Mouse (Mus musculus): ENCODE data around the gene Gpm6a. TPM values are rescaled to one million over a fixed set of nuclear protein-coding genes. Genes with fewer than 3 reads are reported as not detected.
"Not testable (repeated sequence)": the region's sequence is repeated elsewhere in the genome, so short reads cannot be mapped to it uniquely, and the experiment has no call there.

Gene Gpm6a
- polyA plus RNA-seq, 1 experiment from 2014 or later, result 103 TPM

- Histone ChIP-seq H3K9ac (ENCODE audit: low read depth, low read length) (no peak overlapping the region), H3K9me3 (ENCODE audit: control insufficient read depth, low read length) (no peaks in the 10 kb centered on the region), H3K27me3 (ENCODE audit: control insufficient read depth, insufficient read depth, low read length) (no peaks in the 10 kb centered on the region), H3K4me1 (replicated peaks; ENCODE audit: control insufficient read depth, insufficient read depth, low read length) (no peaks in the 10 kb centered on the region), H3K4me2 (replicated peaks; ENCODE audit: low read depth, low read length) (no peak overlapping the region), H3K4me3 (ENCODE audit: low read depth, low read length) (no peak overlapping the region), H3K36me3 (ENCODE audit: control insufficient read depth, insufficient read depth, low read length) (no peaks in the 10 kb centered on the region), H3K27ac (ENCODE audit: low read depth, low read length) (peak overlapping the region; percentile 71)
- DNase-seq (ENCODE audit: low spot score) (no peak), ATAC-seq (ENCODE audit: low FRiP score) (no peak)
- WGBS, result 71% methylated on average over 2 of the region's 2 CpGs
These were observed 72.0 kb downstream of the Gpm6a start for GRCm38 (mm10) chr8:55026661-55027000.

DNA sequence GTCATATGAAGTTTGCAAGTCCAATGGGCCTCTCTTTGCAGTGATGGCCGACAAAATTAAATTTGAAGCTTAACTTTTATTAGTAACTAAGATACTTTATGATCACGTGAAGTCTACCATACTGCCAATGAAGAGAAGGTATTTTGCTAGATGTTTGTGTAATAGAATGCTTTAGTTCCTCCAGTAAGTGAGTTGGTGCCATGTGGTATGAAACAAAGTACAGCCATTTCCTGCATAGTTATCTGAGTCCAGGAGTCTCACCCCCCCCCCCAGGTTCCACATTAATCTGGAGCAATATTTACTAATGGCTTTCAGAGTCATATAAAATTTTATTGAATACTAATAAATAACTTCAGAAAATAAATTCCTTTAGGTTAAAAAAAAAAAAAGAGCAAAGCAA, 73.7 kb downstream of the Gpm6a start:
- DNase-seq (ENCODE audit: low spot score) (no peak), ATAC-seq (ENCODE audit: low FRiP score) (no peak)
- no peaks in the 10 kb centered on the region for H3K36me3 ChIP-seq (ENCODE audit: control insufficient read depth, insufficient read depth, low read length)
- H3K4me3 ChIP-seq (ENCODE audit: low read depth, low read length), result no peak overlapping the region
- no peaks in the 10 kb centered on the region for H3K4me1 ChIP-seq (replicated peaks; ENCODE audit: control insufficient read depth, insufficient read depth, low read length)
- WGBS, result 90% methylated on average over 2 of the region's 2 CpGs
- H3K9ac ChIP-seq (ENCODE audit: low read depth, low read length), result no peak overlapping the region
- H3K27ac ChIP-seq (ENCODE audit: low read depth, low read length), result no peak overlapping the region
- no peaks in the 10 kb centered on the region for H3K9me3 ChIP-seq (ENCODE audit: control insufficient read depth, low read length)
- no peak overlapping the region for H3K4me2 ChIP-seq (replicated peaks; ENCODE audit: low read depth, low read length)
- H3K27me3 ChIP-seq (ENCODE audit: control insufficient read depth, insufficient read depth, low read length), result no peaks in the 10 kb centered on the region

DNA sequence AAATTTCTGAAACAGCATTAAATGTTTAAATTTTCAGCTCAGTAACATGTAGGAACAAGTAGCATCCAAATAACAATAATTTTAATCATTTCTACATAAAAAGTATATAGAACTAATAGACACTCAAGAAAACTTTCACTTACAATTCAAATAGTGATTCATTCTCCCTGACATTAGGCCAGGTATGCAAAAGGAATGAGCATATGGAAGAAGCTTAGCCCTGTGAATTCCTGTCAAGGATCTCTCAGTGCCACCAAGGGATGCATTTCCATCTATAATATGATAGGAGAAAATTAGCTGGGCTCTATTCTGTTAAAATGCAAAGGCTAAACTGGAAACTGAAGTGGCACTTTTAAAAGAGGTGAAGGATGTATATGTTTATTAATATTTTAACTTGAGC, 76.5 kb downstream of the Gpm6a start:
- no peak overlapping the region for H3K27ac ChIP-seq (ENCODE audit: low read depth, low read length)
- H3K27me3 ChIP-seq (ENCODE audit: control insufficient read depth, insufficient read depth, low read length), result no peaks in the 10 kb centered on the region
- H3K4me2 ChIP-seq (replicated peaks; ENCODE audit: low read depth, low read length), result no peak overlapping the region
- ATAC-seq (ENCODE audit: low FRiP score) (no peak), DNase-seq (ENCODE audit: low spot score) (no peak)
- no peak overlapping the region for H3K9ac ChIP-seq (ENCODE audit: low read depth, low read length)
- no peaks in the 10 kb centered on the region for H3K4me1 ChIP-seq (replicated peaks; ENCODE audit: control insufficient read depth, insufficient read depth, low read length)
- H3K9me3 ChIP-seq (ENCODE audit: control insufficient read depth, low read length), result no peaks in the 10 kb centered on the region
- H3K36me3 ChIP-seq (ENCODE audit: control insufficient read depth, insufficient read depth, low read length), result no peaks in the 10 kb centered on the region
- no peak overlapping the region for H3K4me3 ChIP-seq (ENCODE audit: low read depth, low read length)

GRCm38 (mm10) chr8:55034309-55034708, 79.7 kb downstream of the Gpm6a start:
- DNase-seq (ENCODE audit: low spot score) (peak; percentile 72), ATAC-seq (ENCODE audit: low FRiP score) (peak; percentile 92)
- Histone ChIP-seq H3K36me3 (ENCODE audit: control insufficient read depth, insufficient read depth, low read length) (no peaks in the 10 kb centered on the region), H3K4me2 (replicated peaks; ENCODE audit: low read depth, low read length) (no peak overlapping the region), H3K9me3 (ENCODE audit: control insufficient read depth, low read length) (no peaks in the 10 kb centered on the region), H3K27ac (ENCODE audit: low read depth, low read length) (no peak overlapping the region), H3K27me3 (ENCODE audit: control insufficient read depth, insufficient read depth, low read length) (no peaks in the 10 kb centered on the region), H3K4me3 (ENCODE audit: low read depth, low read length) (no peak overlapping the region), H3K9ac (ENCODE audit: low read depth, low read length) (no peak overlapping the region), H3K4me1 (replicated peaks; ENCODE audit: control insufficient read depth, insufficient read depth, low read length) (no peaks in the 10 kb centered on the region)
- WGBS, result 0% methylated on average over 1 of the region's 1 CpGs

- H3K36me3 ChIP-seq (ENCODE audit: control insufficient read depth, insufficient read depth, low read length), result no peaks in the 10 kb centered on the region
- no peaks in the 10 kb centered on the region for H3K27me3 ChIP-seq (ENCODE audit: control insufficient read depth, insufficient read depth, low read length)
- no peaks in the 10 kb centered on the region for H3K4me1 ChIP-seq (replicated peaks; ENCODE audit: control insufficient read depth, insufficient read depth, low read length)
- DNase-seq (ENCODE audit: low spot score), result no peak
- ATAC-seq (ENCODE audit: low FRiP score), result no peak
- H3K9ac ChIP-seq (ENCODE audit: low read depth, low read length), result no peak overlapping the region
- H3K4me2 ChIP-seq (replicated peaks; ENCODE audit: low read depth, low read length), result no peak overlapping the region
- no peaks in the 10 kb centered on the region for H3K9me3 ChIP-seq (ENCODE audit: control insufficient read depth, low read length)
- no peak overlapping the region for H3K27ac ChIP-seq (ENCODE audit: low read depth, low read length)
- no peak overlapping the region for H3K4me3 ChIP-seq (ENCODE audit: low read depth, low read length)
These were observed 80.8 kb downstream of the Gpm6a start for GRCm38 (mm10) chr8:55035416-55035815.

GRCm38 (mm10) chr8:55042955-55043354, 88.3 kb downstream of the Gpm6a start:
- Histone ChIP-seq H3K27ac (ENCODE audit: low read depth, low read length) (no peak overlapping the region), H3K9ac (ENCODE audit: low read depth, low read length) (no peak overlapping the region), H3K4me3 (ENCODE audit: low read depth, low read length) (no peak overlapping the region), H3K27me3 (ENCODE audit: control insufficient read depth, insufficient read depth, low read length) (no peaks in the 10 kb centered on the region), H3K36me3 (ENCODE audit: control insufficient read depth, insufficient read depth, low read length) (no peaks in the 10 kb centered on the region), H3K4me1 (replicated peaks; ENCODE audit: control insufficient read depth, insufficient read depth, low read length) (no peaks in the 10 kb centered on the region), H3K4me2 (replicated peaks; ENCODE audit: low read depth, low read length) (no peak overlapping the region), H3K9me3 (ENCODE audit: control insufficient read depth, low read length) (no peaks in the 10 kb centered on the region)
- ATAC-seq (ENCODE audit: low FRiP score) (no peak), DNase-seq (ENCODE audit: low spot score) (no peak)
- 69% methylated on average over 1 of the region's 1 CpGs for WGBS

- Histone ChIP-seq H3K4me3 (ENCODE audit: low read depth, low read length) (no peak overlapping the region), H3K4me1 (replicated peaks; ENCODE audit: control insufficient read depth, insufficient read depth, low read length) (no peaks in the 10 kb centered on the region), H3K27ac (ENCODE audit: low read depth, low read length) (no peak overlapping the region), H3K27me3 (ENCODE audit: control insufficient read depth, insufficient read depth, low read length) (no peaks in the 10 kb centered on the region), H3K36me3 (ENCODE audit: control insufficient read depth, insufficient read depth, low read length) (no peaks in the 10 kb centered on the region), H3K9ac (ENCODE audit: low read depth, low read length) (no peak overlapping the region), H3K9me3 (ENCODE audit: control insufficient read depth, low read length) (no peaks in the 10 kb centered on the region), H3K4me2 (replicated peaks; ENCODE audit: low read depth, low read length) (no peak overlapping the region)
- no peak for ATAC-seq (ENCODE audit: low FRiP score)
- 88% methylated on average over 3 of the region's 3 CpGs for WGBS
- no peak for DNase-seq (ENCODE audit: low spot score)
These were observed 93.8 kb downstream of the Gpm6a start for GRCm38 (mm10) chr8:55048396-55048795.

- Histone ChIP-seq H3K36me3 (ENCODE audit: control insufficient read depth, insufficient read depth, low read length) (no peaks in the 10 kb centered on the region), H3K4me2 (replicated peaks; ENCODE audit: low read depth, low read length) (no peak overlapping the region), H3K9ac (ENCODE audit: low read depth, low read length) (no peak overlapping the region), H3K4me3 (ENCODE audit: low read depth, low read length) (no peak overlapping the region), H3K27ac (ENCODE audit: low read depth, low read length) (no peak overlapping the region), H3K27me3 (ENCODE audit: control insufficient read depth, insufficient read depth, low read length) (no peaks in the 10 kb centered on the region), H3K9me3 (ENCODE audit: control insufficient read depth, low read length) (no peaks in the 10 kb centered on the region), H3K4me1 (replicated peaks; ENCODE audit: control insufficient read depth, insufficient read depth, low read length) (no peaks in the 10 kb centered on the region)
- no peak for ATAC-seq (ENCODE audit: low FRiP score)
- no peak for DNase-seq (ENCODE audit: low spot score)
- WGBS, result 90% methylated on average over 4 of the region's 4 CpGs
These were observed 95.3 kb downstream of the Gpm6a start for GRCm38 (mm10) chr8:55049979-55050378.

GRCm38 (mm10) chr8:55068811-55069210, 114.2 kb downstream of the Gpm6a start:
- WGBS, result 94% methylated on average over 2 of the region's 2 CpGs

More at GRCm38 (mm10) chr8:55068811-55069210, 114.2 kb downstream of the Gpm6a start:
- H3K9me3 ChIP-seq (ENCODE audit: control insufficient read depth, low read length); H3K27ac ChIP-seq (ENCODE audit: low read depth, low read length); ATAC-seq (ENCODE audit: low FRiP score); H3K4me1 ChIP-seq (replicated peaks; ENCODE audit: control insufficient read depth, insufficient read depth, low read length); H3K9ac ChIP-seq (ENCODE audit: low read depth, low read length); H3K4me2 ChIP-seq (replicated peaks; ENCODE audit: low read depth, low read length); DNase-seq (ENCODE audit: low spot score); H3K36me3 ChIP-seq (ENCODE audit: control insufficient read depth, insufficient read depth, low read length); H3K4me3 ChIP-seq (ENCODE audit: low read depth, low read length); H3K27me3 ChIP-seq (ENCODE audit: control insufficient read depth, insufficient read depth, low read length): not testable (repeated sequence)

All from hindbrain, embryonic 11.5 days (tissue).